Mouse (Mus musculus) brain, embryonic 18.5 days (tissue): ENCODE measurements around the gene Mreg.
A peak's percentile ranks its signal among the peaks of the same experiment; 100 is the strongest.

Experiments used
- DNase-seq: peaks from one replicate; pipeline ENCODE4 v3.0.0-alpha.2; 2012; ENCODE audit warnings: low read depth, low spot score

The Mreg gene

GRCm38 (mm10) chr1:72196123-72196522 is 16.0 kb downstream of the Mreg start:
- DNase-seq: no peak

GRCm38 (mm10) chr1:72191449-72191848 is 20.7 kb downstream of the Mreg start:
- no peak for DNase-seq

- no peak for DNase-seq
These were observed 23.9 kb downstream of the Mreg start for GRCm38 (mm10) chr1:72188142-72188738.

- no peak for DNase-seq
These were observed 24.6 kb downstream of the Mreg start for GRCm38 (mm10) chr1:72187486-72187885.

- no peak for DNase-seq
These were observed 26.0 kb downstream of the Mreg start for GRCm38 (mm10) chr1:72186151-72186550.

- DNase-seq: no peak
These were observed 28.6 kb downstream of the Mreg start for GRCm38 (mm10) chr1:72183554-72183953.

GRCm38 (mm10) chr1:72182930-72183499 is 29.1 kb downstream of the Mreg start:
- DNase-seq: no peak

GRCm38 (mm10) chr1:72179947-72180346 is 32.2 kb downstream of the Mreg start:
- DNase-seq: no peak

- DNase-seq: no peak
These were observed 35.9 kb downstream of the Mreg start for GRCm38 (mm10) chr1:72176239-72176638.

- no peak for DNase-seq
These were observed 37.9 kb downstream of the Mreg start for GRCm38 (mm10) chr1:72174183-72174582.

GRCm38 (mm10) chr1:72173402-72174051 is 38.6 kb downstream of the Mreg start:
- no peak for DNase-seq

GRCm38 (mm10) chr1:72172788-72173187 is 39.3 kb downstream of the Mreg start:
- DNase-seq: no peak

- DNase-seq: no peak
These were observed 40.9 kb downstream of the Mreg start for GRCm38 (mm10) chr1:72171001-72171860.

- DNase-seq: no peak
These were observed 45.1 kb downstream of the Mreg start for GRCm38 (mm10) chr1:72167024-72167423.

- no peak for DNase-seq
These were observed 45.7 kb downstream of the Mreg start for GRCm38 (mm10) chr1:72166468-72166814.

- DNase-seq: no peak
These were observed 46.2 kb downstream of the Mreg start for GRCm38 (mm10) chr1:72165723-72166467.

GRCm38 (mm10) chr1:72160321-72160720 is 51.8 kb downstream of the Mreg start:
- no peak for DNase-seq

GRCm38 (mm10) chr1:72145041-72145440 is 67.1 kb downstream of the Mreg start:
- no peak for DNase-seq

GRCm38 (mm10) chr1:72144426-72144825 is 67.7 kb downstream of the Mreg start:
- no peak for DNase-seq

GRCm38 (mm10) chr1:72141893-72142480 is 70.1 kb downstream of the Mreg start:
- DNase-seq: peak; percentile 72

- DNase-seq: no peak
These were observed 76.0 kb downstream of the Mreg start for GRCm38 (mm10) chr1:72136101-72136500.
